Mouse (Mus musculus): ENCODE measurements around the gene Gsk3b. TPM values are rescaled to one million over a fixed set of nuclear protein-coding genes. Genes with fewer than 3 reads are reported as not detected.
A peak's percentile ranks its signal among the peaks of the same experiment; 100 is the strongest.
"Not testable (repeated sequence)": the region's sequence is repeated elsewhere in the genome, so short reads cannot be mapped to it uniquely, and the experiment has no call there.

Gene Gsk3b
- polyA plus RNA-seq, 1 experiment from 2014 or later: 84.1 TPM

- peaks cover 27% of the 10 kb centered on the region for H3K36me3 ChIP-seq
- no peaks in the 10 kb centered on the region for H3K9me3 ChIP-seq
- no peaks in the 10 kb centered on the region for H3K4me1 ChIP-seq (replicated peaks)
- no peak for DNase-seq (ENCODE audit: low spot score)
- 97% methylated on average over 2 of the region's 2 CpGs for WGBS
- H3K27ac ChIP-seq: no peak overlapping the region
- H3K27me3 ChIP-seq (ENCODE audit: insufficient read depth, poor library complexity, severe bottlenecking): no peaks in the 10 kb centered on the region
- no peak overlapping the region for H3K4me3 ChIP-seq
Measured at GRCm38 (mm10) chr16:38114074-38114473, 25.3 kb downstream of the Gsk3b start.

- not testable (repeated sequence) for H3K9me3 ChIP-seq; H3K4me1 ChIP-seq (replicated peaks)
- 94% methylated on average over 9 of the region's 9 CpGs for WGBS
Measured at GRCm38 (mm10) chr16:38117909-38118308, 29.1 kb downstream of the Gsk3b start.

GRCm38 (mm10) chr16:38118723-38119122 lies 29.9 kb downstream of the Gsk3b start:
- Histone ChIP-seq H3K4me3 (no peak overlapping the region), H3K27ac (no peak overlapping the region), H3K27me3 (ENCODE audit: insufficient read depth, poor library complexity, severe bottlenecking) (no peaks in the 10 kb centered on the region), H3K9me3 (no peaks in the 10 kb centered on the region), H3K4me1 (replicated peaks) (peaks cover 4% of the 10 kb centered on the region; the same call in 1 of the 2 replicates), H3K36me3 (peaks cover 33% of the 10 kb centered on the region)
- 96% methylated on average over 1 of the region's 1 CpGs for WGBS
- no peak for DNase-seq (ENCODE audit: low spot score)

More at GRCm38 (mm10) chr16:38117909-38118308, 29.1 kb downstream of the Gsk3b start:
- peaks cover 31% of the 10 kb centered on the region for H3K36me3 ChIP-seq
- not testable (repeated sequence) for H3K27ac ChIP-seq; DNase-seq (ENCODE audit: low spot score); H3K4me3 ChIP-seq; H3K27me3 ChIP-seq (ENCODE audit: insufficient read depth, poor library complexity, severe bottlenecking)

GRCm38 (mm10) chr16:38119286-38119685 lies 30.5 kb downstream of the Gsk3b start:
- Histone ChIP-seq H3K36me3 (peaks cover 27% of the 10 kb centered on the region), H3K9me3 (no peaks in the 10 kb centered on the region), H3K27ac (no peak overlapping the region), H3K27me3 (ENCODE audit: insufficient read depth, poor library complexity, severe bottlenecking) (no peaks in the 10 kb centered on the region), H3K4me3 (no peak overlapping the region), H3K4me1 (replicated peaks) (peaks cover 4% of the 10 kb centered on the region; the same call in 1 of the 2 replicates)
- 91% methylated on average over 5 of the region's 5 CpGs for WGBS
- DNase-seq (ENCODE audit: low spot score): no peak

- Histone ChIP-seq H3K4me3 (no peak overlapping the region), H3K27me3 (ENCODE audit: insufficient read depth, poor library complexity, severe bottlenecking) (no peaks in the 10 kb centered on the region), H3K36me3 (0 out of 2 replicates have a peak, but pooled peaks cover 5% of the 10 kb centered on the region), H3K9me3 (no peaks in the 10 kb centered on the region), H3K27ac (no peak overlapping the region), H3K4me1 (replicated peaks) (peaks cover 38% of the 10 kb centered on the region)
- DNase-seq (ENCODE audit: low spot score): no peak
- WGBS: 80% methylated on average over 5 of the region's 5 CpGs
Measured at GRCm38 (mm10) chr16:38129171-38129570, 40.4 kb downstream of the Gsk3b start.

DNA sequence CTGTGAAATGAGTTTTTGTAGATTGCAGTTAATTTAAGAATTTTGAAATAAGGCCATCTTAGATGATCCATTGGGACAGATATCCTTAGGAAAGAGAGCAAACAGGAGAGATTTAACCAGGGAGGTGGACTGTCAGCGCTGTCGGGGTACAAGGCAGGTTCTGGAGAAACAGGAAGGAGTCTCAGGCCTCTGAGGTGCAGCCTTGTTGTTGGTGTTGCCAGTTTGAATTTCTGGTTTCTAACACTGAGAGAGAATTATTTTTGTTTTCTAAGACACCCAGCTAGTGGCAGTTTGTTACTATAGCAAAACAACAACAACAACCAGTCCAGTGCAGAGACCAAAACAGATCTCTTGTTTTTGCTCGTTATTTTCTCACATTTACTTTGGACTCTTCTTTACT lies 42.2 kb downstream of the Gsk3b start:
- peaks cover 38% of the 10 kb centered on the region for H3K4me1 ChIP-seq (replicated peaks)
- H3K27me3 ChIP-seq (ENCODE audit: insufficient read depth, poor library complexity, severe bottlenecking): no peaks in the 10 kb centered on the region
- peaks cover 10% of the 10 kb centered on the region; the same call in 1 of the 2 replicates for H3K36me3 ChIP-seq
- no peaks in the 10 kb centered on the region for H3K9me3 ChIP-seq
- no peak overlapping the region for H3K27ac ChIP-seq
- no peak overlapping the region for H3K4me3 ChIP-seq
- DNase-seq (ENCODE audit: low spot score): no peak
- WGBS: 80% methylated on average over 3 of the region's 3 CpGs

DNA sequence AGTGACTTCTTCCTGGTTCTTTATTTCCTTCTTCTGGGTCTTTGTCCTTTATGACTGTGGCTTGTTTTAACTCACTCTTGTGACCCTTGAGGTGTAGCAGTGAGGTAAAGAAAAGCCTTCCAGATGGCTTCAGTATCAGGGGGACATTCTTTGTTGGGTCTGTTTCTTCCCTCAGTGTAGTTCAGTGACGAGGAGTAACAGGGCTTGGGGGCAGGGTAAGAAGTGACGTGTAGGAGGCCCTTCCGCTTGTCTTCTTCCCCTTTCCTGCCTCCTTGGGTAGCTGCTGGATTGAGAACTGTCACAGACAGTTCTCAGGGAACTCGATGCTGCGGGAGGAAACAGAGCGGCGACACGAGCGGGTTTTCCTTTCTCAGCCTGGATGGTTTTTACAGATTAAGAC lies 43.0 kb downstream of the Gsk3b start:
- Histone ChIP-seq H3K36me3 (peaks cover 5% of the 10 kb centered on the region; the same call in 1 of the 2 replicates), H3K9me3 (no peaks in the 10 kb centered on the region), H3K27ac (peak overlapping the region; percentile 1; the same call in 1 of the 2 replicates), H3K27me3 (ENCODE audit: insufficient read depth, poor library complexity, severe bottlenecking) (no peaks in the 10 kb centered on the region), H3K4me3 (no peak overlapping the region), H3K4me1 (replicated peaks) (peaks cover 40% of the 10 kb centered on the region)
- WGBS: 44% methylated on average over 9 of the region's 9 CpGs
- DNase-seq (ENCODE audit: low spot score): no peak

- Histone ChIP-seq H3K9me3 (no peaks in the 10 kb centered on the region), H3K4me1 (replicated peaks) (peaks cover 42% of the 10 kb centered on the region), H3K27ac (no peak overlapping the region), H3K36me3 (peaks cover 5% of the 10 kb centered on the region; the same call in 1 of the 2 replicates), H3K27me3 (ENCODE audit: insufficient read depth, poor library complexity, severe bottlenecking) (no peaks in the 10 kb centered on the region), H3K4me3 (no peak overlapping the region)
- 60% methylated on average over 7 of the region's 7 CpGs for WGBS
- DNase-seq (ENCODE audit: low spot score): no peak
Measured at GRCm38 (mm10) chr16:38132210-38132609, 43.4 kb downstream of the Gsk3b start.

- H3K4me3 ChIP-seq: no peak overlapping the region
Measured at GRCm38 (mm10) chr16:38137296-38137695, 48.5 kb downstream of the Gsk3b start.

GRCm38 (mm10) chr16:38144898-38145297 lies 56.1 kb downstream of the Gsk3b start:
- no peaks in the 10 kb centered on the region for H3K27me3 ChIP-seq (ENCODE audit: insufficient read depth, poor library complexity, severe bottlenecking)
- no peaks in the 10 kb centered on the region for H3K9me3 ChIP-seq
- no peak for DNase-seq (ENCODE audit: low spot score)
- H3K36me3 ChIP-seq: peaks cover 57% of the 10 kb centered on the region
- no peak overlapping the region for H3K27ac ChIP-seq
- no peak overlapping the region for H3K4me3 ChIP-seq
- WGBS: 90% methylated on average over 4 of the region's 4 CpGs
- H3K4me1 ChIP-seq (replicated peaks): no peaks in the 10 kb centered on the region

More at GRCm38 (mm10) chr16:38137296-38137695, 48.5 kb downstream of the Gsk3b start:
- H3K27ac ChIP-seq: no peak overlapping the region
- peak; percentile 12 for DNase-seq (ENCODE audit: low spot score)
- WGBS: 43% methylated on average over 5 of the region's 5 CpGs
- H3K4me1 ChIP-seq (replicated peaks): peaks cover 20% of the 10 kb centered on the region
- H3K36me3 ChIP-seq: peaks cover 5% of the 10 kb centered on the region; the same call in 1 of the 2 replicates
- no peaks in the 10 kb centered on the region for H3K27me3 ChIP-seq (ENCODE audit: insufficient read depth, poor library complexity, severe bottlenecking)
- H3K9me3 ChIP-seq: no peaks in the 10 kb centered on the region

DNA sequence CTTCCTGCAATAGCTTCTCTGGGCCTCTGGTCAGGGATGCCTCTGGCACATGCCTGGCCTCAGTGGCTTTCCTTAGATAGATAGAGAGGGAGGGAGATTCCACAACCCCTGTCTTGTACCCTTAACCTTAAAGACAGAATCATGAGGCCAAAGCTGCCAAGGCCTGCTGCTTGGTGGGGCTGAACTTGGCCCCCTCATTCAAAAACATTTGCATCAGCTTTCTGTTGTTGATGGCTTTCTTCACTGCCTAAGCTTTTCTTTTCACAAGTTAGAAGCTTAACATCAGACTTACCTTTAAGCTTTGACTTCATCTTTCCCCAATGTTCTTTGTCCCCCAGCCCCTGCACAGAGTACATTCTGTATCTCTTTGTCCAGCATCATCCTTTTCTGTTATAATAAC lies 61.8 kb downstream of the Gsk3b start:
- Histone ChIP-seq H3K9me3 (no peaks in the 10 kb centered on the region), H3K4me1 (replicated peaks) (no peaks in the 10 kb centered on the region), H3K27ac (no peak overlapping the region), H3K27me3 (ENCODE audit: insufficient read depth, poor library complexity, severe bottlenecking) (no peaks in the 10 kb centered on the region), H3K4me3 (no peak overlapping the region), H3K36me3 (peaks cover 69% of the 10 kb centered on the region)
- DNase-seq (ENCODE audit: low spot score): no peak

DNA sequence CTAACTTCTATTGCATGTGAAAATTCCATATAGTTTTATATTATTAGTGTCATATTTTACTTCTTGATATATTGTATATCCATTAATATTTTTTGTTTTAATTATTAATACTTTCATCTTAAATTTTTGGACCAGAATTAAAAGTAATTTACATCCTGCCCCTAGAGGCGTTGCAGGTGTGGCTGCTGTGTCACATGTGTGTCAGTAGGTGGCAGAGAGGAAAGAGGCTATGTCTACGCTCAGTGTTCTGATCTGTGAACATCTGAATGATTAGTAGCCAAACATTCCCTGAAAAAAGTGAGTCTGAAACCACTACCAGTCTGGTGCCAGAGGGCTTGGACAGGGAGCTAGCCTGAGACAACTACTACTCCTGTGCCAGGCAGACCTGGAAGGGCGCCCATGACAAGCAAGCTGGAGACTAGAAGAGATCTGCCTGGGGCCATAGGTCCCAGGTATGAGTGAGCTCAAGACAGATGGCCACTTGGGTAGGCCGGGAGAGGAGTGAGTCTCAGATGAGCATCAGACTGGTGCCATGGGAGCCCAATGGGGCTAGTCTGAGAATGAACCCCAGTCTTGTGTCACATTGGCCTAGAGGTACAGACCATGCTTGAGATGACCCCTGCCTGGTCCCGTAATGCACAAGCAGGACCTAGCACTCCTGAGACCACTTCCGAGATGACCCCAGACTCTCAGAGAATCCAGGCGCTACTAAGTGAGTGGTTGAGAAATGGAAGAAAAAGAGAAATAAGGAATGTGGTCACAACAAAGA lies 69.2 kb downstream of the Gsk3b start:
- Histone ChIP-seq H3K4me3 (no peak overlapping the region), H3K9me3 (no peaks in the 10 kb centered on the region), H3K36me3 (peaks cover 33% of the 10 kb centered on the region), H3K27ac (no peak overlapping the region), H3K4me1 (replicated peaks) (no peaks in the 10 kb centered on the region), H3K27me3 (ENCODE audit: insufficient read depth, poor library complexity, severe bottlenecking) (no peaks in the 10 kb centered on the region)
- 94% methylated on average over 7 of the region's 7 CpGs for WGBS
- no peak for DNase-seq (ENCODE audit: low spot score)

DNA sequence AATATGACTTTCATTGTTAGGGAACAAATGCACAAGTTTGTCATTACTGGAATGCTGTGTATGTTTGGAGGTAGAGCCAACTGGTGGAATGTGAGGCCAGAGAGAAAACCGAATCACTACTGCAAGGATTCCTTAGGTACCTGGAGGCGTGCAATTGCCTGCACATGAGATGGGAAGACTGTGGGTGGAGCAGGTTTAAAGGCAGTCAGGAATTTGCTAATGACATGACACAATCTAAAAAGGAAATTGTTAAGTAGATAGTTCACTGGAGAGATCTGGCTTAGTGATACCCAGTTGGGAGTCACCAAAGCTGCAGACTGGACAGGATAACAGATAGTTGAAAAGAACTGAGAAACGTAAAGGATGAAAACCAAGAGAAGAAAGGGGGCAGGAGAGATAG lies 73.2 kb downstream of the Gsk3b start:
- H3K4me1 ChIP-seq (replicated peaks): no peaks in the 10 kb centered on the region
- H3K9me3 ChIP-seq: no peaks in the 10 kb centered on the region
- WGBS: 88% methylated on average over 3 of the region's 3 CpGs
- H3K27ac ChIP-seq: no peak overlapping the region
- no peak overlapping the region for H3K4me3 ChIP-seq
- no peaks in the 10 kb centered on the region for H3K27me3 ChIP-seq (ENCODE audit: insufficient read depth, poor library complexity, severe bottlenecking)
- no peak for DNase-seq (ENCODE audit: low spot score)
- H3K36me3 ChIP-seq: peaks cover 26% of the 10 kb centered on the region

All from hindbrain, embryonic 10.5 days (tissue).